Mouse (Mus musculus) CH12.LX (cell line): ENCODE measurements around the gene Ebf4. TPM values are rescaled to one million over a fixed set of nuclear protein-coding genes. Genes with fewer than 3 reads are reported as not detected.

ENCODE experiments used
- DNase-seq: peaks from one replicate; pipeline ENCODE4 v3.0.0-alpha.2; 2013; ENCODE audit errors: extremely low read depth
- H3K27ac ChIP-seq: 2 replicates; pipeline ENCODE4 v1.5.1; 2012; ENCODE audit warnings: low read depth, mild to moderate bottlenecking, control low read depth, moderate library complexity; ENCODE audit not compliant: insufficient read depth
- H3K27me3 ChIP-seq: replicated peaks from 2 replicates; pipeline ENCODE3; 2012; ENCODE audit warnings: inconsistent platforms
- H3K36me3 ChIP-seq, 2 experiments: replicated peaks in 1 of 2; 2 replicates each; pipeline versions ENCODE3 to v1.6.1; 2012; ENCODE audit warnings: inconsistent platforms in 1 of 2, low read length in 1 of 2, mild to moderate bottlenecking in 1 of 2, mixed read lengths in 1 of 2, moderate library complexity in 1 of 2; ENCODE audit not compliant: control insufficient read depth in 1 of 2, insufficient read depth in 1 of 2
- H3K4me1 ChIP-seq, 2 experiments: 2 replicates each; pipeline ENCODE4 v1.6.1; 2012; ENCODE audit warnings: inconsistent platforms in 1 of 2, moderate library complexity in 1 of 2; ENCODE audit not compliant: insufficient read depth in 2 of 2, control insufficient read depth in 1 of 2
- H3K4me2 ChIP-seq: 2 replicates; pipeline ENCODE4 v1.6.1; 2012; ENCODE audit warnings: low read depth, mild to moderate bottlenecking, control low read depth; ENCODE audit not compliant: poor library complexity, insufficient read depth, severe bottlenecking
- H3K4me3 ChIP-seq, 3 experiments: fragments of 150-350 bp in 1 of 3; sonication (generic) in 1 of 3; replicated peaks in 1 of 3; 2 replicates each; pipeline versions ENCODE3 to v1.5.1; 2011 to 2012; ENCODE audit warnings: low read depth in 2 of 3, low read length in 2 of 3, mild to moderate bottlenecking in 2 of 3, moderate library complexity in 2 of 3, control low read depth in 1 of 3, improper control_type of control experiment in 1 of 3, inconsistent platforms in 1 of 3, mixed read lengths in 1 of 3; ENCODE audit not compliant: poor library complexity in 1 of 3
- H3K79me2 ChIP-seq: replicated peaks from 2 replicates; pipeline ENCODE4 v1.6.1; 2012; ENCODE audit warnings: mild to moderate bottlenecking, moderate library complexity; ENCODE audit not compliant: control insufficient read depth, poor library complexity, insufficient read depth, severe bottlenecking; ENCODE audit errors: extremely low read depth
- H3K9ac ChIP-seq: 2 replicates; pipeline ENCODE4 v1.6.1; 2012; ENCODE audit warnings: low read depth, mild to moderate bottlenecking, control low read depth, moderate library complexity; ENCODE audit not compliant: insufficient read depth
- H3K9me3 ChIP-seq: replicated peaks from 2 replicates; pipeline ENCODE3; 2012; ENCODE audit warnings: low read length, inconsistent platforms, mixed read lengths
- CHD1 ChIP-seq: IDR thresholded peaks from 2 replicates; pipeline ENCODE4 v1.6.1; 2012; ENCODE audit warnings: low read depth, low read length, improper control_type of control experiment, inconsistent platforms
- CHD2 ChIP-seq: IDR thresholded peaks from 2 replicates; pipeline ENCODE4 v1.6.1; 2011; ENCODE audit warnings: low read length, improper control_type of control experiment
- CTCF ChIP-seq, 2 experiments: IDR thresholded peaks in 1 of 2; conservative IDR thresholded peaks in 1 of 2; 2 replicates each; pipeline ENCODE4 v1.5.1; 2011 to 2012; ENCODE audit warnings: low read depth in 2 of 2, low read length in 2 of 2, improper control_type of control experiment in 1 of 2, inconsistent platforms in 1 of 2, mild to moderate bottlenecking in 1 of 2, moderate library complexity in 1 of 2
- E2F4 ChIP-seq: IDR thresholded peaks from 2 replicates; pipeline ENCODE4 v1.6.1; 2011; ENCODE audit warnings: low read depth, low read length, improper control_type of control experiment; ENCODE audit not compliant: insufficient replicate concordance
- ELF1 ChIP-seq: IDR thresholded peaks from 2 replicates; pipeline ENCODE4 v1.6.1; 2014; ENCODE audit warnings: low read depth, mild to moderate bottlenecking, inconsistent platforms, low read length, improper control_type of control experiment
- ETS1 ChIP-seq: conservative IDR thresholded peaks from 2 replicates; pipeline ENCODE4 v1.6.1; 2012; ENCODE audit warnings: low read depth, mild to moderate bottlenecking, inconsistent platforms, low read length, improper control_type of control experiment, moderate library complexity
- GABPA ChIP-seq: IDR thresholded peaks from 2 replicates; pipeline ENCODE4 v1.6.1; 2012; ENCODE audit warnings: low read depth, low read length, improper control_type of control experiment, inconsistent platforms; ENCODE audit not compliant: insufficient replicate concordance
- IRF4 ChIP-seq: IDR thresholded peaks from 2 replicates; pipeline ENCODE4 v1.6.1; 2014; ENCODE audit warnings: low read depth, mild to moderate bottlenecking, inconsistent platforms, low read length, improper control_type of control experiment
- KAT2A ChIP-seq: IDR thresholded peaks from 2 replicates; pipeline ENCODE4 v1.6.1; 2012; ENCODE audit warnings: low read length, improper control_type of control experiment, inconsistent platforms; ENCODE audit not compliant: insufficient replicate concordance
- MXI1 ChIP-seq: IDR thresholded peaks from 2 replicates; pipeline ENCODE4 v1.6.1; 2011; ENCODE audit warnings: mild to moderate bottlenecking, low read depth, low read length, improper control_type of control experiment
- MYC ChIP-seq: IDR thresholded peaks from 2 replicates; pipeline ENCODE4 v1.6.1; 2011; ENCODE audit warnings: low read depth, mild to moderate bottlenecking, improper control_type of control experiment, low read length
- POLR2A ChIP-seq: IDR thresholded peaks from 2 replicates; pipeline ENCODE4 v1.6.1; 2011; ENCODE audit warnings: low read depth, mild to moderate bottlenecking, improper control_type of control experiment, low read length
- RAD21 ChIP-seq: IDR thresholded peaks from 2 replicates; pipeline ENCODE4 v1.6.1; 2011; ENCODE audit warnings: low read depth, mild to moderate bottlenecking, low read length, improper control_type of control experiment, moderate library complexity
- RCOR1 ChIP-seq: conservative IDR thresholded peaks from 2 replicates; pipeline ENCODE4 v1.6.1; 2012; ENCODE audit warnings: low read depth, mild to moderate bottlenecking, inconsistent platforms, low read length, improper control_type of control experiment
- SIN3A ChIP-seq: IDR thresholded peaks from 2 replicates; pipeline ENCODE4 v1.6.1; 2012; ENCODE audit warnings: low read length, improper control_type of control experiment, inconsistent platforms
- SMC3 ChIP-seq: IDR thresholded peaks from 2 replicates; pipeline ENCODE4 v1.6.1; 2011; ENCODE audit warnings: low read depth, low read length, improper control_type of control experiment
- TBP ChIP-seq: conservative IDR thresholded peaks from 2 replicates; pipeline ENCODE4 v1.6.1; 2011; ENCODE audit warnings: low read depth, low read length, improper control_type of control experiment
- USF2 ChIP-seq: conservative IDR thresholded peaks from 2 replicates; pipeline ENCODE4 v1.6.1; 2011; ENCODE audit warnings: low read depth, low read length, improper control_type of control experiment
- ZC3H11A ChIP-seq: IDR thresholded peaks from 2 replicates; pipeline ENCODE4 v1.6.1; 2012; ENCODE audit warnings: low read depth, mild to moderate bottlenecking, inconsistent platforms, low read length, improper control_type of control experiment
- dilution Hi-C: fragments of 300-500 bp; cut with MboI; formaldehyde crosslinking; loops from 2 replicates; pipeline ENCODE4 v1.14.3; 2020; ENCODE audit warnings: low sequenced_read_pairs; ENCODE audit not compliant: extremely low pct_unique_long_range_greater_than_20kb, extremely low pct_ligation_motif_present
- in situ Hi-C: fragments of 300-500 bp; cut with MboI; formaldehyde crosslinking; loops from 3 replicates; pipeline ENCODE4 v1.14.3; 2019; ENCODE audit warnings: low sequenced_read_pairs, low pct_ligation_motif_present, low pct_unique_long_range_greater_than_20kb, mixed read lengths
- polyA plus RNA-seq: library from polyadenylated mRNA; unstranded; fragments of >175 nt; gene quantifications from 2 replicates; pipeline ENCODE4 v1.2.1, GENCODE M21; 2012; ENCODE audit warnings: low read depth; ENCODE audit not compliant: insufficient read length
- total RNA-seq, 2 experiments: library from RNA; depleted of rRNA; stranded (reverse); fragments of 300-350 nt in 1 of 2; fragments of >200 nt in 1 of 2; gene quantifications; 2 replicates each; pipeline ENCODE4 v1.2.3; 2012 to 2014

The Ebf4 gene
- total and polyA plus RNA-seq, 3 experiments = 0.13 TPM; not detected in 2

- peaks cover 37% of the 10 kb centered on the region for H3K27me3 ChIP-seq
- no peak for TF ChIP-seq KAT2A
- no peak for TF ChIP-seq CHD2
- no peak for TF ChIP-seq MXI1
- TF ChIP-seq ZC3H11A = no peak
- TF ChIP-seq IRF4 = no peak
- TF ChIP-seq ELF1 = no peak
- no peak for TF ChIP-seq RCOR1
- no peak for TF ChIP-seq SIN3A
- no peak for TF ChIP-seq E2F4
- no peak for TF ChIP-seq ETS1
- TF ChIP-seq USF2 = no peak
- no peak for TF ChIP-seq MYC
- no peak for TF ChIP-seq SMC3
- no peak for DNase-seq
- no peak overlapping the region for H3K9ac ChIP-seq
- no peak overlapping the region for H3K4me3 ChIP-seq
- H3K4me2 ChIP-seq = no peak overlapping the region
- no peaks in the 10 kb centered on the region for H3K79me2 ChIP-seq
- no peaks in the 10 kb centered on the region for H3K9me3 ChIP-seq
- peaks cover 13 to 42% of the 10 kb centered on the region in 2 experiments for H3K4me1 ChIP-seq
- no peak overlapping the region for H3K27ac ChIP-seq
- H3K36me3 ChIP-seq = no peaks in the 10 kb centered on the region
- dilution Hi-C loops = no loop called here
- in situ Hi-C loops = loop anchor here (10.0 to 25.0 kb wide), 2 partner anchors 67 to 265 kb away; partner anchors contain the start of gene Mrps26
Measured at GRCm38 (mm10) chr2:130297580-130297979, 2.6 kb downstream of the Ebf4 start.

GRCm38 (mm10) chr2:130303014-130303413, 8.0 kb downstream of the Ebf4 start:
- H3K4me1 ChIP-seq = peaks cover 0 to 16% of the 10 kb centered on the region in 2 experiments; a peak in 3 of 4 replicates
- in situ Hi-C loops = no loop called here
- no peak overlapping the region for H3K9ac ChIP-seq
- no peak for DNase-seq
- peaks cover 10% of the 10 kb centered on the region for H3K27me3 ChIP-seq
- TF ChIP-seq GABPA (no peak), TBP (no peak), POLR2A (no peak)
- H3K4me3 ChIP-seq = no peak overlapping the region
- dilution Hi-C loops = no loop called here
- H3K36me3 ChIP-seq = no peaks in the 10 kb centered on the region
- H3K27ac ChIP-seq = no peak overlapping the region
- H3K9me3 ChIP-seq = no peaks in the 10 kb centered on the region
- H3K4me2 ChIP-seq = no peak overlapping the region
- no peaks in the 10 kb centered on the region for H3K79me2 ChIP-seq

GRCm38 (mm10) chr2:130327057-130327456, 32.1 kb downstream of the Ebf4 start:
- no peaks in the 10 kb centered on the region for H3K27me3 ChIP-seq
- dilution Hi-C loops = no loop called here
- H3K36me3 ChIP-seq = no peaks in the 10 kb centered on the region
- H3K9me3 ChIP-seq = peaks cover 3% of the 10 kb centered on the region
- no peaks in the 10 kb centered on the region for H3K4me1 ChIP-seq
- TF ChIP-seq CTCF (conservative IDR thresholded peaks at IDR 0.05 in 1 of 2, IDR thresholded peaks at IDR 0.05 in 1 of 2; ENCODE audit: low read depth in 2 of 2, low read length in 2 of 2) = peak in 1 of 2 experiments; percentile 35; a peak in 2 of 4 replicates
- TF ChIP-seq E2F4 = no peak
- peak; percentile 11 for TF ChIP-seq RAD21
- no peak for TF ChIP-seq MXI1
- TF ChIP-seq CHD1 = no peak
- H3K9ac ChIP-seq = no peak overlapping the region
- no peak overlapping the region for H3K4me3 ChIP-seq
- no peak overlapping the region for H3K27ac ChIP-seq
- H3K79me2 ChIP-seq = no peaks in the 10 kb centered on the region
- in situ Hi-C loops = no loop called here
- H3K4me2 ChIP-seq = no peak overlapping the region
- no peak for DNase-seq
